Mouse (Mus musculus) megakaryocyte, embryonic 14.5 days (primary cell): ENCODE results near the gene Hivep3. TPM values are rescaled to one million over a fixed set of nuclear protein-coding genes. Genes with fewer than 3 reads are reported as not detected.

Experiments
- H3K27me3 ChIP-seq: replicated peaks from 2 replicates; pipeline ENCODE3; 2012; ENCODE audit warnings: inconsistent platforms
- H3K36me3 ChIP-seq: replicated peaks from 2 replicates; pipeline ENCODE3; 2012; ENCODE audit warnings: low read length, inconsistent platforms, mixed read lengths
- H3K4me1 ChIP-seq: 2 replicates; pipeline ENCODE4 v1.6.1; 2012; ENCODE audit warnings: inconsistent platforms
- H3K4me3 ChIP-seq: replicated peaks from 2 replicates; pipeline ENCODE3; 2012; ENCODE audit warnings: moderate library complexity, mild to moderate bottlenecking, inconsistent platforms
- H3K9me3 ChIP-seq: 2 replicates; pipeline ENCODE4 v1.6.1; 2012; ENCODE audit warnings: inconsistent platforms
- FLI1 ChIP-seq: IDR thresholded peaks from 2 replicates; pipeline ENCODE4 v1.6.1; 2012; ENCODE audit warnings: low read length, inconsistent platforms, mixed read lengths
- GATA1 ChIP-seq: IDR thresholded peaks from 3 replicates; pipeline ENCODE4 v1.6.1; 2012; ENCODE audit warnings: mixed read lengths, low read length, inconsistent platforms, borderline replicate concordance
- polyA plus RNA-seq: library from polyadenylated mRNA; stranded (reverse); fragments of >175 nt; gene quantifications from 2 replicates; pipeline ENCODE4 v1.2.3, GENCODE M21; 2012; ENCODE audit warnings: low replicate concordance; ENCODE audit not compliant: insufficient read depth

Hivep3 gene
- polyA plus RNA-seq, 1 experiment, result 10.4 TPM

GRCm38 (mm10) chr4:120083700-120084099 lies 350.1 kb downstream of the Hivep3 start:
- Histone ChIP-seq H3K4me1 (peaks cover 3% of the 10 kb centered on the region; the same call in 1 of the 2 replicates), H3K36me3 (no peaks in the 10 kb centered on the region), H3K27me3 (peaks cover 44% of the 10 kb centered on the region), H3K9me3 (no peaks in the 10 kb centered on the region), H3K4me3 (no peak overlapping the region)
- TF ChIP-seq FLI1, result no peak
- TF ChIP-seq GATA1, result no peak

DNA sequence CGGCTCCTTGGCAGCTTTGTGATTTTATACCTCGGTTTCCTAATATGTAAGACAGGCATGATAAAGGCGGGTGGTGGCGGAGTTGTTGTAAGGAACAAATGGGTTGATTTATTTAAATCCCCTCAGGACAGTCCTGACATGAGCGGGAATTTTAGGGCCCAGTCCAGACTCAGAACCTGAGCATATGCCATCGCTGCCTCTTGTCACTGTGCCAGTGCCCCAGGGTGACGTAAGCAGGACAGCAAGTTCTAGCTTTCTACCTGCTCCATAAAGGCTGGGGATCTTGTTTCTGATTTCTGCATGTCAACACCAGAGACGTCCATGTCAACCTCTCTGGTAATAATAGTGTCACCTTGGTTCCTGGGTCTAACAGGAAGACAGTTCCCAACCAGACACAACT lies 356.0 kb downstream of the Hivep3 start:
- Histone ChIP-seq H3K4me3 (no peak overlapping the region), H3K36me3 (peaks cover under 1% of the 10 kb centered on the region), H3K4me1 (peaks cover 14% of the 10 kb centered on the region), H3K9me3 (no peaks in the 10 kb centered on the region), H3K27me3 (peaks cover 58% of the 10 kb centered on the region)
- no peak for TF ChIP-seq FLI1
- TF ChIP-seq GATA1, result no peak

- peaks cover 14% of the 10 kb centered on the region for H3K36me3 ChIP-seq
- no peak for TF ChIP-seq GATA1
- no peak for TF ChIP-seq FLI1
- no peak overlapping the region for H3K4me3 ChIP-seq
- H3K9me3 ChIP-seq, result peaks cover 7% of the 10 kb centered on the region
- H3K27me3 ChIP-seq, result peaks cover 82% of the 10 kb centered on the region
- H3K4me1 ChIP-seq, result peaks cover 14% of the 10 kb centered on the region
Observed at GRCm38 (mm10) chr4:120091997-120092783, 358.6 kb downstream of the Hivep3 start.

DNA sequence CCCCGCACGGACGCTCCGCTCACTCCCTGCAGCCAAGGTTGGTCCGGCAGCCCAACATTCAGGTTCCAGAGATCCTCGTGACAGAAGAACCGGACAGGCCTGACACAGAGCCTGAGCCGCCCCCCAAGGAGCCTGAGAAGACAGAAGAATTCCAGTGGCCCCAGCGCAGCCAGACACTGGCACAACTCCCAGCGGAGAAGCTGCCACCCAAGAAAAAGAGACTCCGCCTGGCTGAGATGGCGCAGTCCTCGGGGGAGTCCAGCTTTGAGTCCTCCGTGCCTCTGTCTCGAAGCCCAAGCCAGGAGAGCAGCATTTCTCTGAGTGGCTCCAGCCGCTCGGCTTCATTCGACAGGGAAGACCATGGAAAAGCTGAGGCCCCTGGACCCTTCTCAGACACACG lies 363.4 kb downstream of the Hivep3 start:
- Histone ChIP-seq H3K36me3 (peaks cover 26% of the 10 kb centered on the region), H3K9me3 (peaks cover 34% of the 10 kb centered on the region), H3K27me3 (peaks cover 79% of the 10 kb centered on the region), H3K4me1 (peaks cover 10% of the 10 kb centered on the region), H3K4me3 (no peak overlapping the region)
- TF ChIP-seq FLI1 (no peak), GATA1 (no peak)

- Histone ChIP-seq H3K27me3 (peaks cover 73% of the 10 kb centered on the region), H3K4me1 (no peaks in the 10 kb centered on the region; the same call in 1 of the 2 replicates), H3K36me3 (peaks cover 17% of the 10 kb centered on the region), H3K4me3 (no peak overlapping the region), H3K9me3 (peaks cover 28% of the 10 kb centered on the region)
- TF ChIP-seq GATA1, result no peak
- TF ChIP-seq FLI1, result no peak
Observed at GRCm38 (mm10) chr4:120101186-120101585, 367.6 kb downstream of the Hivep3 start.

- H3K27me3 ChIP-seq, result peaks cover 64% of the 10 kb centered on the region
- TF ChIP-seq FLI1, result no peak
- no peak overlapping the region for H3K4me3 ChIP-seq
- peaks cover 5% of the 10 kb centered on the region for H3K36me3 ChIP-seq
- peaks cover 3% of the 10 kb centered on the region; the same call in 1 of the 2 replicates for H3K9me3 ChIP-seq
- no peaks in the 10 kb centered on the region; the same call in 1 of the 2 replicates for H3K4me1 ChIP-seq
Observed at GRCm38 (mm10) chr4:120104599-120104998, 371.0 kb downstream of the Hivep3 start.

DNA sequence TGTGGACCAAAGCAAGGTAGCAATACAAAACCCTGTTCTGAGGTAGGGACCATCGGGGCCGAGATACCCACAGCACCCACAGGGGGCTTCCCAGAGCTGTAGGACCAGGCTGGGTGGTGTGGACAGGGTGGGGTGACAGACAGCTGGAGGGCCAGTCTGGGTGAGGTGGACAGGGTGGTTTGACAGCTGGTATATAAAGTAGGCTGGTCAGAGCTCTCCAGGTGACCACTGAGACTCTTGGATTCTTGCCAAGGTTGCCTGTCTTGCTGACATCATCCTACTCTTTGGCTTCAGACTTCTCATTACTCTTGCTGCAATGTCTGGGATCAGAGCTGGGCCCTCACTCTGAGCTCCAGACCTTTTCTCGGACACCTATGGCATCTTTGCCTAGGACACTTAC lies 372.8 kb downstream of the Hivep3 start:
- peaks cover 5% of the 10 kb centered on the region for H3K36me3 ChIP-seq
- TF ChIP-seq FLI1, result no peak
- TF ChIP-seq GATA1, result no peak
- no peaks in the 10 kb centered on the region; the same call in 1 of the 2 replicates for H3K4me1 ChIP-seq
- no peak overlapping the region for H3K4me3 ChIP-seq
- peaks cover 59% of the 10 kb centered on the region for H3K27me3 ChIP-seq
- no peaks in the 10 kb centered on the region for H3K9me3 ChIP-seq

DNA sequence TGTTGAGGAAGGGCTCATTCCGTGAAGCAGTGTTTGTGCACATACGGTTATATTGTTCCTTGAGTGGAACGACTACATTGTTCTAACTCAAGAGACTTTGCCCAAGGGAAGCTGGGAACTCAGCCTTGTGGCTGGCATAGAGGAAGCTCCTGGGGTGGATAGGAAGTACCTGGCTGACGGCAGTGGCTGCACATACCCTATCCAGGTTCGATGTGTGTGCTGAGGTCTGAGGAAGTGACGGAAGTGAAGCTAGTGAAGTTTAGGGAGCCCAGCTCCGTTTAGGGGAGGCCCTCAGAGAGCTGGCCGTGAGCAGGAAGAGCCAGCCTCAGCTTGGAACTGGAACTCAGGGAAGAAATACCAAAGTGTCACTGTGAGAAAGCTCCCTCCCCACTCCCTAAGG lies 374.2 kb downstream of the Hivep3 start:
- Histone ChIP-seq H3K27me3 (peaks cover 51% of the 10 kb centered on the region), H3K9me3 (peaks cover 2% of the 10 kb centered on the region), H3K4me1 (no peaks in the 10 kb centered on the region; the same call in 1 of the 2 replicates), H3K36me3 (peaks cover 5% of the 10 kb centered on the region), H3K4me3 (no peak overlapping the region)
- TF ChIP-seq FLI1, result no peak
- no peak for TF ChIP-seq GATA1

- Histone ChIP-seq H3K27me3 (peaks cover 59% of the 10 kb centered on the region), H3K9me3 (peaks cover 19% of the 10 kb centered on the region), H3K4me1 (peaks cover 8% of the 10 kb centered on the region), H3K36me3 (peaks cover 4% of the 10 kb centered on the region), H3K4me3 (no peak overlapping the region)
- TF ChIP-seq GATA1 (no peak), FLI1 (no peak)
Observed at GRCm38 (mm10) chr4:120115516-120115915, 381.9 kb downstream of the Hivep3 start.

GRCm38 (mm10) chr4:120116312-120116711 lies 382.7 kb downstream of the Hivep3 start:
- TF ChIP-seq FLI1, result no peak
- no peak for TF ChIP-seq GATA1
- H3K4me3 ChIP-seq, result no peak overlapping the region
- H3K36me3 ChIP-seq, result peaks cover 4% of the 10 kb centered on the region
- H3K4me1 ChIP-seq, result peaks cover 8% of the 10 kb centered on the region
- H3K9me3 ChIP-seq, result peaks cover 19% of the 10 kb centered on the region
- peaks cover 64% of the 10 kb centered on the region for H3K27me3 ChIP-seq

- Histone ChIP-seq H3K4me1 (peaks cover 8% of the 10 kb centered on the region), H3K9me3 (peaks cover 14% of the 10 kb centered on the region), H3K36me3 (peaks cover 4% of the 10 kb centered on the region), H3K4me3 (no peak overlapping the region), H3K27me3 (peaks cover 78% of the 10 kb centered on the region)
- TF ChIP-seq GATA1 (no peak; the same call in 2 of the 3 replicates), FLI1 (no peak)
Observed at GRCm38 (mm10) chr4:120120276-120120675, 386.7 kb downstream of the Hivep3 start.
